Mouse (Mus musculus) T-helper 2 cell (primary cell): Measurements from ENCODE around the gene Cldn34b1.
"Not testable (repeated sequence)": the region's sequence is repeated elsewhere in the genome, so short reads cannot be mapped to it uniquely, and the experiment has no call there.

Experiments used
- in situ Hi-C: fragments of 300-600 bp; cut with MboI, MseI; formaldehyde crosslinking; loops from one replicate; pipeline ENCODE4 v1.15.1; 2025; ENCODE audit warnings: high pct_unique_total_duplicates

Cldn34b1 gene

GRCm38 (mm10) chrX:154890167-154890566 is at the start of gene Cldn34b1:
Gene Cldn34b1 (minus strand): TSS chrX:154890267.
- in situ Hi-C loops = not testable (repeated sequence)

- in situ Hi-C loops = not testable (repeated sequence)
Observed at GRCm38 (mm10) chrX:154935887-154936286, 45.8 kb upstream of the Cldn34b1 start, which contains the start of gene Magea6. Gene Magea6 (minus strand): TSS chrX:154935987.
